Mouse (Mus musculus) yolk sac, embryonic 10.5 days (tissue): Measurements from ENCODE around the gene Gm49395.
A peak's percentile ranks its signal among the peaks of the same experiment; 100 is the strongest.

Experiments
- DNase-seq: peaks from one replicate; pipeline ENCODE4 v3.0.0-alpha.2; 2017; ENCODE audit warnings: low spot score

The Gm49395 gene

GRCm38 (mm10) chr13:115050660-115051559, 50.8 kb downstream of the Gm49395 start:
- no peak for DNase-seq

- DNase-seq = no peak
These were observed 59.1 kb downstream of the Gm49395 start for GRCm38 (mm10) chr13:115042652-115043051.

DNA sequence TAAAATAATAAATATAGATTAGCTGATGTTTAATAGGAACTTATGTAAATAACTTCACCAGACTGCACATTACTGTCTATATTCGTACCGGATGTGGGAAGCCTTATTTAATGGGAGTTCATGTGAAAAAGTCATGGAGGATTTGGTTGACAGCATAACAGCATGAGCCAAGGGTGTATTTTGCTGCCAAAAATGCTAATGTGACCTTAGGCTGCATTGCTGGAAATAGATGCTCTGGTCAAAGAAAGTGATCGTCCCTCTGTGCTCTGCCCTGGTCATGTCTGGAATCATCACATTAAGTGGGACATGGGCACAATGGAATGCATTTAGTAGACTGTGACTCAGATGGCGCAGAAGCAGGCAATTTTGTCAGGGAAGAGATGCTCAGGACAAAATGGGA, 64.4 kb downstream of the Gm49395 start:
- DNase-seq = no peak

DNA sequence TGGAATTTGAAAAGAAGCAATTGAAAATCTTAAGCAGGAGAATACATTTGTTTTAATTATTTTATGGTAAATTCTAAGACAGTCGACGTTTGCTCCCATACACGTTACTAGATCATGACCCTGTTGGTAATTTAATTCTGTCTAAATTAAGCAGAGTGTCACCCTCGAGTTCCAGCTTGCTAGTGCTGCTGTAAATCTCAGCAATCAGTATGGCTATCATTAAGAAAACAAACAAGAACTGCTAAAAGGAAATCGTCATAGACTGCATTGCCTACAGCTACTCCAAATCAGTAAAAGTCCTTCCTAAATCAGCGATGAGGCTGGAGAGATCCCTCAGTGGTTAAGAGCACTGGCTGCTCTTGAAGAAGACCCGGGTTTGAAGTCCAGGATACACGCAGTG, 66.3 kb downstream of the Gm49395 start:
- no peak for DNase-seq

DNA sequence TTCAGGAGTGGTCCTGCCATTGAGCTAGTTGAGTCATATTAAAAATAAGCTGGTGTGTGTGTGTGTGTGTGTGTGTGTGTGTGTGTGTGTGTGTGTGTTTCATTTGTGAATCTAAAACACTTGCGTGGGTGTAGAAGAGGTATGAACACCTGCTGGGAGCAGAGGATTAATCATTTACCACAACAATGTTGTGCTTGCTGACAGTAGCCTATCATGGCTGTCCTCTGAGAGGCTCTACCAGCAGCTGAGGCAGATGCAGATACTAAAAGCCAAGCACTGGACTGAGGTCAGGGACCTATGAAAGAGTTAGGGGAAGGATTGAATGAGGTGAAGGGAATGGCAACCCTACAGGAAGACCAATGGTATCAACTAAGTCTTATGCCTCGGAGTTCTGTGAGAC, 68.6 kb downstream of the Gm49395 start:
- DNase-seq = no peak

GRCm38 (mm10) chr13:115031177-115032000, 70.3 kb downstream of the Gm49395 start:
- no peak for DNase-seq

DNA sequence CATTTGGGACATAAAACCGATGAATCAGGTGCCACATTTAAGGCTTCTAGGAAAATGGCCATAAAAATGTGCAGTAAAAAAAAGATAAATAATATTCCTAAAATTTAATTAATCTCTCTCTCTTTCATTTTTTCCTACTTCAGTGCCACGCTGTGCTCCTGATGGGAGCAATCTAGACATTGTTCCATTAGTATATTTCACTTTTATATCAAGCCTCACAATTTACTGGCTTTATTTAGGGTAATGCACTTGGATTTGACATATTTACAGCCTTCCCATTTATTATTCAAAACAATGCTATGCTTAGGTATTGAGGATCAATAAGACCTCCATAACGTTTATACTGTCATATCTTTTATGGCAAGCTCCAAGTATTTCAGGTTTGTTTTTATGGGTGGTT, 76.3 kb downstream of the Gm49395 start:
- no peak for DNase-seq

- DNase-seq = no peak
These were observed 79.5 kb downstream of the Gm49395 start for GRCm38 (mm10) chr13:115022117-115022787.

DNA sequence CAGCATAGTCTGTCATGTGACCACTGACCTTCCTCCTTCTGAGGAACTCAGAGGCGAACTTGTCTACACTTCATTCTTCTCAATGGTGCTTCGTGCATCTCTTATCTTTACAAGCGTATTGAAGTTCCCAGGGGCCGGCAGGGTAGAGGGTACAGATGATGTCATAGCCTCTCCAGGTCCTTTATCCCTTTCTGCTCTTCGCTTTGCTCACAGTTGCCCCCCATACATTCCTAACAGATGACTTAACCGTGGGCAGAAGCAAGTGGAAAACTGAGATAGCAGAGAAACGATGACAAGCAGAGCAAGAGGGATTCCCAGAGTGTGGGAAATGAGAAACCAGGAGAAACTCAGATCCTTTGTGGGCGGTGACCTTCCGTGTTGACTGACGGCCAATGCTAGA, 80.3 kb downstream of the Gm49395 start:
- DNase-seq = peak; percentile 9

DNA sequence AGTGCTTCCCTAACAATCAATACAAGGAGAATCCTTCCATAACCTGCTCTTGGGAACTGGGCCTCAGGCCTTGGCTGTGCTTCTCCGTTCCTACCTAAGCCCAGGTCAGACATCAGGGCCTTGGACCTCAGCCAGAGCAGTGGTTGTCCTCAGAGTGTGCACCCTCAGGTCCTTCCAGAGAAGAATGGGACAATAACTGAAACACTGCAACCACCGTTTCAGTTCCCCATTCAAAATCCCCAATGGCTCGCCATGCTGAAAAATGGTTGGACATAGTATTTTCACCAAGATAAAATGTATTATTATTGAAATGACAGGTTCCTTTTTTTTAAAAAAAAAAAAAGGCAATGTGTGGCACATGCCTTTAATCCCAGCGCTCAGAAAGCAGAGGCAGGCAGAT, 81.0 kb downstream of the Gm49395 start:
- no peak for DNase-seq

DNA sequence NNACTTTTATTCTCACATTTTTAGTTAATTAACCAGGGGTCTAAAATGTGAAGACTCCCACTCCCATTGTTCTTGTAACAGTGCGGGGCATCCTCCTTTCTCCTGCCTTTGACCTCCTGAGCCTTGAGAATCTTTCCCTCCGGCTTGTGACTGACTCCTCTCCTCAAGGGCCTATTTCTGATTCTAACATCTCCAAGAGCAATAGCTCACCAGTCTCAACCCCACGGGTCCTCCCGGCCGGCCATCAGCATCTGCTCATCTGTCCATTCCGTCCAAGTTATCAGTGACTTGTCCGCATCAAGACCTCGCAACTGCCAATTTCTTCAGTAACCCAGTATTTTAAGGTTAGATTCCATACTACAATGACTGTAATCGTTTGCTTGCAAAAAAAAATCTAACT, 84.2 kb downstream of the Gm49395 start:
- DNase-seq = no peak

GRCm38 (mm10) chr13:115011547-115011946, 90.2 kb downstream of the Gm49395 start:
- no peak for DNase-seq

- DNase-seq = no peak
These were observed 95.4 kb downstream of the Gm49395 start for GRCm38 (mm10) chr13:115006213-115006835.

DNA sequence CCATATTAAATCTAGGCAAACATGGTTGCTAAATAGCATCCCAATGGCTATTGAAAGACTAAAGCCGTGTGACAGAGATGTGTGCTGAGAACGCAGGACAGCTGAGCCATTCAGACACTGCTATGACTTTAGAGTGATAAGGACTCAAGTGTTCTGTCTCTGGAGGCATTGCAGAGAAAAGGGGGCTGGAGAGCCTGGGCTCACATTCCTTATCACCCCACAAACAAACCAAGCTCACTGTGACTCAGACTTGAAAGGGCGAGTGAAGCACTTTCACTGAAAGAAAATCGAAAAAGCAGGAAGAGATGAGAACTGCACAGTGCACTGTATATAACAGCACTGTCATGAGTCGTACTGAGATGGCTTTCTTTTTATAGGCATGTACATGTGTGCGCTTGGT, 96.4 kb downstream of the Gm49395 start:
- DNase-seq = no peak

DNA sequence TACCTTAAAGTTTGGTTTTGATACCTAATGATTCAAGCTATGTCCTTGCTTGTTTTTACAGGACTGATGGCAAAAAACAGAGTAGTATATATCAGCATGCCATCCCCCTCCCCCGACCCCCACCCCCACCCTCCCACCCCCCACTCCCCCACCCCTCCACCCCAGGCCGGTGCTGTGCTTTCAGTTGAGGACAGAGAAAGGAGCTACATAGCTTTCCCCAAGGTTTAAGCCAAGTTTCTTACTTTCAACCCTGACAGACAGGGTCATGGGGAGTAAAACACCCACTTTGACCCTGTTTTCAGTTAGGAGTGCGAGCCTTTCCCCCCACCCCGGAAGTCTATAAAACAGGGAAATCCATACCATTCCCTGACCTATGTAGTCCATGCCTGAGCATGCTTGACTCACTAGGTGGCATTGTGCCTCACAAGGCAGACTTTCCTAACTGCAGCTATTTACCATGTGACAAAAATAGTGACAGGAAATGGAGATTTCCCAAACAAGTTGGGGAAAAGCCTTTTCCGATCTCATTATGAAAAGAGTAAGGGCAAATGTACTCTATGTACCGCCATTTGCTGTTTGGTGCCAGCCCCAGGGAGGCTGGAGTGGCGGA, 98.2 kb downstream of the Gm49395 start:
- no peak for DNase-seq

- no peak for DNase-seq
These were observed 98.9 kb downstream of the Gm49395 start for GRCm38 (mm10) chr13:115002837-115003236.

GRCm38 (mm10) chr13:115002155-115002554, 99.6 kb downstream of the Gm49395 start:
- DNase-seq = no peak

DNA sequence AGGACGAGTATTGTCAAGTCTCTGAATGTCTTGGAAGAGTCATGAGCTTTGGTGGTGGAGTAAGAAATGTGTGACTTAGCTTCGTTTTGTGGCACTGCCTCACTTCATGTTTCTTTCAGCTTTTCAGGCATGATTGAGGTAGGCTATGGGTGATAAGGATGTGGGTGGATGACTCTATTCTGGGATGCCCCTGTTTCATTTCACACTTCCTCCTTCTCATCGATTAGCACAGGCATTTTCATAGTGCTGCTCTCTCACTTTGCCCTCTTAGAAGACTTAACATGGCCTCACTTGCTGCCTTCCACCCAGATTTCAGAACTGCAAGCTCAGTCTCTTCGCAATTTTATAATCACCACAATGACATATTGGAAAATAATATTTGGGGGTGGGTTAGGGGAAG, 102.1 kb downstream of the Gm49395 start:
- no peak for DNase-seq

GRCm38 (mm10) chr13:114998100-114998499, 103.6 kb downstream of the Gm49395 start:
- no peak for DNase-seq

DNA sequence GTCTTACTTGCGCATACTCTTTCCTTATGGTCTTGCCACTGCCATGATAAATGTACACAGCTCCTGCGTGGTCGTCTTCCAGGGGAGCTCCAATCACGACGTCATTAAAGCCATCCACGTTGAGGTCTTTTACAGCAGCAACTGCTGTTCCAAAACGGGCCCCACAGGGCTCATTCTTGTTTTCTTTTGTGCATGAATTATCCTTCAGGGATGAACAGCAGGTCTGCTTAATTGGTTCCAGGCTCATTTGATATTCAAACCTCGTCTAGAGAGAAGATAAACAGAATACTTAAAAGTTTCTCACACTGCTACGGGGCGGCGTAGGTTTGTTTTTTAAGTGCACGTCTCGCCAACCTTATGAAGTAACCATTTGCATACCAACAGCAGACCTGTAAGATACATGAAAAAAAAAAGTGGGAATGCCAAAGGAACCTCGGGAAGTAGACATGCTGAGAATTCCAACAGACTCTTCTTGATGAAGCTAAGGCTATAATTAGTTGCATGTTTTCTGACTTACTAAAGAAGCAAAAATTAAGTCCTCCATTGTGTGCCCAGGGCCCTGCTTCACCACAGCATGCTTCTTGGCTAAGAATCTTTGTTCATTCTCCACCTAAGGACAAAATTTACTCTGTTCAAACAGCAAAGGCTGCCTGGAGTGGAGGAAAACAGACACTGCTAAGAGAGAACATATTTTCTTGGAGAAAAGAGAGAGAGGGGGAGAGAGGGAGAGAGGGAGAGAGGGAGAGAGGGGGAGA, 109.3 kb downstream of the Gm49395 start:
- no peak for DNase-seq

- DNase-seq = no peak
These were observed 114.1 kb downstream of the Gm49395 start for GRCm38 (mm10) chr13:114987668-114988067.
